Mouse (Mus musculus) neural tube, embryonic 11.5 days (tissue): Measurements from ENCODE around the gene Gm5460. TPM values are rescaled to one million over a fixed set of nuclear protein-coding genes. Genes with fewer than 3 reads are reported as not detected.

Experiments
- ATAC-seq: fragments of 200-750 bp; cut with Nextera tagmentation; 2 replicates; pipeline ENCODE4 v1.8.0; 2017; ENCODE audit warnings: moderate number of reproducible peaks, mild to moderate bottlenecking, moderate TSS enrichment, moderate library complexity; ENCODE audit not compliant: insufficient read depth, low FRiP score, low TSS enrichment
- DNase-seq: peaks from one replicate; pipeline ENCODE4 v3.0.0-alpha.2; 2015; ENCODE audit warnings: low spot score
- H3K27ac ChIP-seq: fragments of 300-500 bp; sonication (generic); 2 replicates; pipeline ENCODE4 v1.5.1; 2014; ENCODE audit warnings: low read depth, mild to moderate bottlenecking, low read length
- H3K27me3 ChIP-seq: fragments of 300-500 bp; sonication (generic); 2 replicates; pipeline ENCODE4 v1.6.1; 2014; ENCODE audit warnings: mild to moderate bottlenecking, low read length, mixed read lengths; ENCODE audit not compliant: control insufficient read depth, insufficient read depth
- H3K36me3 ChIP-seq: fragments of 300-500 bp; sonication (generic); 2 replicates; pipeline ENCODE4 v1.6.1; 2014; ENCODE audit warnings: mild to moderate bottlenecking, low read length, moderate library complexity, mixed read lengths; ENCODE audit not compliant: control insufficient read depth, insufficient read depth
- H3K4me1 ChIP-seq: fragments of 300-500 bp; sonication (generic); 2 replicates; pipeline ENCODE4 v1.6.1; 2014; ENCODE audit warnings: low read length, mixed read lengths; ENCODE audit not compliant: control insufficient read depth, insufficient read depth
- H3K4me2 ChIP-seq: fragments of 300-500 bp; sonication (generic); 2 replicates; pipeline ENCODE4 v1.6.1; 2014; ENCODE audit warnings: low read depth, mild to moderate bottlenecking, moderate library complexity
- H3K4me3 ChIP-seq: fragments of 300-500 bp; sonication (generic); 2 replicates; pipeline ENCODE4 v1.5.1; 2014; ENCODE audit warnings: low read depth, low read length
- H3K9ac ChIP-seq: fragments of 300-500 bp; sonication (generic); 2 replicates; pipeline ENCODE4 v1.6.1; 2014; ENCODE audit warnings: mild to moderate bottlenecking, low read length
- H3K9me3 ChIP-seq: fragments of 300-500 bp; sonication (generic); 2 replicates; pipeline ENCODE4 v1.6.1; 2016; ENCODE audit warnings: low read length; ENCODE audit not compliant: control insufficient read depth
- WGBS: fragments of 180-500 bp; shearing (Covaris S2); extraction: QIAGEN DNeasy Blood & Tissue Kit; methylation state at CpG from one replicate; pipeline ENCODE4 v1.1.7; 2014; 5-methylcytosine and 5-hydroxymethylcytosine counted together
- polyA plus RNA-seq: library from polyadenylated mRNA; unstranded; fragments of >200 nt; fragmentation: Nextera tagmentation; extraction: Ambion mirVana; gene quantifications from 2 replicates; pipeline ENCODE4 v1.2.1, GENCODE M21; 2014

The Gm5460 gene
- polyA plus RNA-seq, 1 experiment from 2014 or later = not detected

GRCm38 (mm10) chr14:34086806-34087205, 70.2 kb downstream of the Gm5460 start:
- 90% methylated on average over 4 of the region's 4 CpGs for WGBS
- Histone ChIP-seq H3K27me3 (no peaks in the 10 kb centered on the region), H3K9me3 (no peaks in the 10 kb centered on the region), H3K9ac (no peak overlapping the region), H3K27ac (no peak overlapping the region), H3K4me1 (no peaks in the 10 kb centered on the region), H3K36me3 (no peaks in the 10 kb centered on the region), H3K4me3 (no peak overlapping the region), H3K4me2 (no peak overlapping the region)
- ATAC-seq (no peak), DNase-seq (no peak)

- no peak overlapping the region for H3K4me2 ChIP-seq
- H3K9me3 ChIP-seq = no peaks in the 10 kb centered on the region
- WGBS = 79% methylated on average over 2 of the region's 2 CpGs
These were observed 71.4 kb downstream of the Gm5460 start for GRCm38 (mm10) chr14:34087856-34088398.

GRCm38 (mm10) chr14:34089796-34090195, 73.2 kb downstream of the Gm5460 start:
- 84% methylated on average over 8 of the region's 8 CpGs for WGBS
- Histone ChIP-seq H3K4me2 (no peak overlapping the region), H3K4me3 (no peak overlapping the region), H3K27me3 (no peaks in the 10 kb centered on the region), H3K9me3 (no peaks in the 10 kb centered on the region), H3K9ac (no peak overlapping the region), H3K36me3 (no peaks in the 10 kb centered on the region), H3K4me1 (no peaks in the 10 kb centered on the region), H3K27ac (no peak overlapping the region)
- DNase-seq (no peak), ATAC-seq (no peak)

More at GRCm38 (mm10) chr14:34087856-34088398, 71.4 kb downstream of the Gm5460 start:
- no peaks in the 10 kb centered on the region for H3K36me3 ChIP-seq
- H3K4me3 ChIP-seq = no peak overlapping the region
- no peak overlapping the region for H3K27ac ChIP-seq
- H3K4me1 ChIP-seq = no peaks in the 10 kb centered on the region
- no peak for DNase-seq
- no peak for ATAC-seq
- no peak overlapping the region for H3K9ac ChIP-seq
- H3K27me3 ChIP-seq = no peaks in the 10 kb centered on the region

- Histone ChIP-seq H3K27ac (no peak overlapping the region), H3K9ac (no peak overlapping the region), H3K27me3 (no peaks in the 10 kb centered on the region), H3K36me3 (no peaks in the 10 kb centered on the region), H3K4me1 (no peaks in the 10 kb centered on the region), H3K4me3 (no peak overlapping the region), H3K9me3 (no peaks in the 10 kb centered on the region), H3K4me2 (no peak overlapping the region)
- DNase-seq = no peak
- WGBS = 89% methylated on average over 5 of the region's 5 CpGs
- ATAC-seq = no peak
These were observed 74.9 kb downstream of the Gm5460 start for GRCm38 (mm10) chr14:34091475-34091874.

GRCm38 (mm10) chr14:34092856-34093255, 76.3 kb downstream of the Gm5460 start:
- H3K27me3 ChIP-seq = no peaks in the 10 kb centered on the region
- H3K9ac ChIP-seq = no peak overlapping the region
- H3K4me1 ChIP-seq = no peaks in the 10 kb centered on the region
- ATAC-seq = no peak
- no peak overlapping the region for H3K4me3 ChIP-seq
- H3K27ac ChIP-seq = no peak overlapping the region
- no peaks in the 10 kb centered on the region for H3K9me3 ChIP-seq
- no peaks in the 10 kb centered on the region for H3K36me3 ChIP-seq
- 77% methylated on average over 1 of the region's 1 CpGs for WGBS
- no peak for DNase-seq
- H3K4me2 ChIP-seq = no peak overlapping the region

- Histone ChIP-seq H3K27me3 (no peaks in the 10 kb centered on the region), H3K4me3 (no peak overlapping the region), H3K9ac (no peak overlapping the region), H3K4me2 (no peak overlapping the region), H3K9me3 (no peaks in the 10 kb centered on the region), H3K4me1 (no peaks in the 10 kb centered on the region), H3K27ac (no peak overlapping the region), H3K36me3 (no peaks in the 10 kb centered on the region)
- 89% methylated on average over 5 of the region's 5 CpGs for WGBS
- no peak for DNase-seq
- no peak for ATAC-seq
These were observed 79.6 kb downstream of the Gm5460 start for GRCm38 (mm10) chr14:34096161-34096560.

Other genes starting within 250 kb of the Gm5460 start
- gene Gdf10, start 93.2 kb upstream of the Gm5460 start, polyA plus RNA-seq = 20.3 and 20.9 TPM in 2 replicates
- gene Gdf2, start 75.7 kb upstream of the Gm5460 start, polyA plus RNA-seq = 0.08 TPM in 1 of 2 replicates, not detected in the other
- not detected in 2 replicates for gene Rbp3, start 62.8 kb upstream of the Gm5460 start, polyA plus RNA-seq
- gene Zfp488, start 38.0 kb upstream of the Gm5460 start, polyA plus RNA-seq = 0.47 and 0.84 TPM in 2 replicates
- gene Gm30083, start 1.6 kb upstream of the Gm5460 start, polyA plus RNA-seq = not detected in 2 replicates
- gene Antxrl, start 35.9 kb downstream of the Gm5460 start, polyA plus RNA-seq = not detected in 2 replicates
- gene Anxa8, start 69.2 kb downstream of the Gm5460 start, polyA plus RNA-seq = 0.64 and 0.78 TPM in 2 replicates
- gene A630023A22Rik, start 86.0 kb downstream of the Gm5460 start, polyA plus RNA-seq = not detected in 2 replicates
- gene Npy4r, start 135.7 kb downstream of the Gm5460 start, polyA plus RNA-seq = not detected in 2 replicates
- gene Gprin2, start 184.9 kb downstream of the Gm5460 start, polyA plus RNA-seq = 0.54 and 1.1 TPM in 2 replicates
- 0.12 and 0.16 TPM in 2 replicates for gene Syt15, start 202.8 kb downstream of the Gm5460 start, polyA plus RNA-seq